Mouse (Mus musculus): ENCODE results near the gene Gm21304. TPM values are rescaled to one million over a fixed set of nuclear protein-coding genes. Genes with fewer than 3 reads are reported as not detected.
"Not testable (repeated sequence)": the region's sequence is repeated elsewhere in the genome, so short reads cannot be mapped to it uniquely, and the experiment has no call there.

Gm21304 gene
- not detected for total RNA-seq (2021)
- long read RNA-seq, experiment 1: 0 reads
- long read RNA-seq, experiment 2: 0 reads

GRCm38 (mm10) chr10:104168215-104168614, at the start of gene Gm21304:
TSS of gene Gm21304 (plus strand) at chr10:104168515.
- not testable (repeated sequence) for DNase-seq (ENCODE audit: low spot score in 2 of 2)

- not testable (repeated sequence) for DNase-seq (ENCODE audit: low spot score in 2 of 2)
Measured at GRCm38 (mm10) chr10:104142687-104143086, 25.6 kb upstream of the Gm21304 start, which contains the start of gene Gm21293. TSS of gene Gm21293 (plus strand) at chr10:104142987.

- DNase-seq (ENCODE audit: low spot score in 2 of 2): not testable (repeated sequence)
Measured at GRCm38 (mm10) chr10:104151197-104151596, 17.1 kb upstream of the Gm21304 start, which contains the start of gene Gm6763. TSS of gene Gm6763 (plus strand) at chr10:104151497.

- DNase-seq (ENCODE audit: low spot score in 2 of 2): not testable (repeated sequence)
Measured at GRCm38 (mm10) chr10:104159706-104160105, 8.6 kb upstream of the Gm21304 start, which contains the start of gene Gm8764. TSS of gene Gm8764 (plus strand) at chr10:104160006.

GRCm38 (mm10) chr10:104176724-104177123, 8.4 kb downstream of the Gm21304 start, which contains the start of gene Gm21312:
TSS of gene Gm21312 (plus strand) at chr10:104177024.
- not testable (repeated sequence) for DNase-seq (ENCODE audit: low spot score in 2 of 2)

- not testable (repeated sequence) for DNase-seq (ENCODE audit: low spot score in 2 of 2)
Measured at GRCm38 (mm10) chr10:104185233-104185632, 16.9 kb downstream of the Gm21304 start, which contains the start of gene Gm20765. TSS of gene Gm20765 (plus strand) at chr10:104185533.

- not testable (repeated sequence) for DNase-seq (ENCODE audit: low spot score in 2 of 2)
Measured at GRCm38 (mm10) chr10:104193742-104194141, 25.4 kb downstream of the Gm21304 start, which contains the start of gene Gm4340. TSS of gene Gm4340 (plus strand) at chr10:104194042.

GRCm38 (mm10) chr10:104209655-104210054, 41.3 kb downstream of the Gm21304 start:
- no peak for DNase-seq (ENCODE audit: low spot score in 2 of 2)

- peak in 1 of 2 experiments; percentile 6 for DNase-seq (ENCODE audit: low spot score in 2 of 2)
Measured at GRCm38 (mm10) chr10:104210268-104210990, 42.1 kb downstream of the Gm21304 start.

- DNase-seq (ENCODE audit: low spot score in 2 of 2): no peak
Measured at GRCm38 (mm10) chr10:104214527-104214926, 46.2 kb downstream of the Gm21304 start.

Other genes starting within 250 kb of the Gm21304 start
- not detected for gene Gm21293, start 25.5 kb upstream of the Gm21304 start, total RNA-seq (2021)
- not detected for gene Gm6763, start 17.0 kb upstream of the Gm21304 start, total RNA-seq (2021)
- not detected for gene Gm8764, start 8.5 kb upstream of the Gm21304 start, total RNA-seq (2021)
- gene Gm21312, start 8.5 kb downstream of the Gm21304 start, total RNA-seq (2021): not detected
- gene Gm20765, start 17.0 kb downstream of the Gm21304 start, total RNA-seq (2021): not detected
- gene Gm4340, start 25.5 kb downstream of the Gm21304 start, total RNA-seq (2021): not detected